Mouse (Mus musculus) midbrain, embryonic 12.5 days (tissue): ENCODE measurements at regions not wholly inside any gene's neighbourhood (a gene's known extent, or its start where the extent isn't known, plus 50 kb on each side); places are given as distances from the start of the nearest gene placed in this dataset.

Experiments
- ATAC-seq: fragments of 200-750 bp; cut with Nextera tagmentation; 2 replicates; pipeline ENCODE4 v1.8.0; 2017; ENCODE audit warnings: low read depth, moderate TSS enrichment, moderate library complexity; ENCODE audit not compliant: low FRiP score
- H3K27ac ChIP-seq: fragments of 300-500 bp; sonication (generic); replicated peaks from 2 replicates; pipeline ENCODE4 v1.5.1; 2016; ENCODE audit warnings: mild to moderate bottlenecking
- H3K27me3 ChIP-seq: fragments of 300-500 bp; sonication (generic); 2 replicates; pipeline ENCODE4 v1.6.1; 2016; ENCODE audit warnings: mild to moderate bottlenecking
- H3K36me3 ChIP-seq: fragments of 300-500 bp; sonication (generic); 2 replicates; pipeline ENCODE4 v1.6.1; 2016
- H3K4me1 ChIP-seq: fragments of 300-500 bp; sonication (generic); 2 replicates; pipeline ENCODE4 v1.6.1; 2016
- H3K4me2 ChIP-seq: fragments of 300-500 bp; sonication (generic); replicated peaks from 2 replicates; pipeline ENCODE4 v1.6.1; 2016; ENCODE audit warnings: mild to moderate bottlenecking, moderate library complexity
- H3K4me3 ChIP-seq: fragments of 300-500 bp; sonication (generic); 2 replicates; pipeline ENCODE4 v1.5.1; 2016; ENCODE audit warnings: mild to moderate bottlenecking
- H3K9ac ChIP-seq: fragments of 300-500 bp; sonication (generic); replicated peaks from 2 replicates; pipeline ENCODE4 v1.6.1; 2016; ENCODE audit warnings: mild to moderate bottlenecking, moderate library complexity
- H3K9me3 ChIP-seq: fragments of 300-500 bp; sonication (generic); 2 replicates; pipeline ENCODE4 v1.6.1; 2016; ENCODE audit warnings: mild to moderate bottlenecking
- WGBS: fragments of 180-500 bp; shearing (Covaris S2); methylation state at CpG from one replicate; pipeline ENCODE4 v1.1.7; 2016; 5-methylcytosine and 5-hydroxymethylcytosine counted together

DNA sequence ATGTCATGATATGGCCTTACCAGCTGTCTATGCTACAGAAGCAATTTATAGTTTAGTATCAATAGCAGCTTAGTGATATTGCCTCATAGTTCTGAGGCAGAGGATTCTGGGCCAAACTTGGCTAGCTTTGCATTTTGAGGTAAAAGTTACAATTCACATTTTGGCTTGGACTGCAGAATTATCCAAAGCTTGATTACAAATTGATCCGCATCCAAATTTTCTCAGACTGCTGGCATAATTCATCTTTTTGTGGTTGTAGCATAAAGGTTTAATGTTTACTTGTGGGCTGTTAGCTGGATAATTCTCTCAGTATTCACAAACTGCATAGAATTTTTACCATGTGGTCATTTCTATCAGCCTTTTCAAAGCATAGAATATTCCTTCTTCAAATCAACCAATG is 589.9 kb upstream of the Pdcd1 start:
- no peak overlapping the region for H3K4me3 ChIP-seq
- H3K9ac ChIP-seq = no peak overlapping the region
- no peaks in the 10 kb centered on the region for H3K4me1 ChIP-seq
- no peaks in the 10 kb centered on the region for H3K9me3 ChIP-seq
- WGBS = 96% methylated on average over 1 of the region's 1 CpGs
- H3K27ac ChIP-seq = no peak overlapping the region
- H3K27me3 ChIP-seq = no peaks in the 10 kb centered on the region
- H3K36me3 ChIP-seq = no peaks in the 10 kb centered on the region
- H3K4me2 ChIP-seq = no peak overlapping the region
- ATAC-seq = no peak

GRCm38 (mm10) chr1:94658218-94658617 is 605.9 kb upstream of the Pdcd1 start:
- Histone ChIP-seq H3K36me3 (no peaks in the 10 kb centered on the region), H3K4me3 (no peak overlapping the region), H3K27ac (no peak overlapping the region), H3K9ac (no peak overlapping the region), H3K27me3 (no peaks in the 10 kb centered on the region), H3K9me3 (no peaks in the 10 kb centered on the region), H3K4me1 (no peaks in the 10 kb centered on the region), H3K4me2 (no peak overlapping the region)
- no peak for ATAC-seq

DNA sequence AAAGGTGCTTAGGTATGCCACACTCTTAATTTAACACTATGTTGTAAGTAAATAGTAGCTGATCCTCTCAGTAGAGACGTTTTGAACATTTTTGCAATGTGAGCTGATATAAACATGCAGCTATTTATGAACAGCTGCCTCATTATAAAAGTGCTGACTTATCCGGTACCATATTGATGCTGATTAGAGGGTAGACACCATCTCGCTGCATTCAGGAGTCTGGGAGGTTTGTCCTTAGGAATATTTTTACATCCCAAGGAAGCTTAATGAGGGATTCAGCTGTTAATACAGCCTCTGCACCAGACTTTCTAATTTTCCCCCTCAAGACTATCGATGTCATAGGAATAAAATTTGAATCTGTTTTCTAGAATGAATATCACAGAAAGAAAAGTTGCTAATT is 619.3 kb upstream of the Pdcd1 start:
- 71% methylated on average over 4 of the region's 4 CpGs for WGBS
- Histone ChIP-seq H3K4me3 (no peak overlapping the region), H3K9ac (no peak overlapping the region), H3K4me2 (no peak overlapping the region), H3K4me1 (no peaks in the 10 kb centered on the region), H3K27ac (no peak overlapping the region), H3K27me3 (no peaks in the 10 kb centered on the region), H3K9me3 (no peaks in the 10 kb centered on the region), H3K36me3 (no peaks in the 10 kb centered on the region)
- no peak for ATAC-seq

GRCm38 (mm10) chr1:94700517-94700916 is 612.9 kb upstream of the Fam174a start:
- Histone ChIP-seq H3K27ac (no peak overlapping the region), H3K9ac (no peak overlapping the region), H3K4me3 (no peak overlapping the region), H3K4me2 (no peak overlapping the region), H3K9me3 (no peaks in the 10 kb centered on the region), H3K36me3 (no peaks in the 10 kb centered on the region), H3K27me3 (no peaks in the 10 kb centered on the region), H3K4me1 (no peaks in the 10 kb centered on the region)
- no peak for ATAC-seq
- WGBS = 95% methylated on average over 1 of the region's 1 CpGs

GRCm38 (mm10) chr1:94701688-94702087 is 611.7 kb upstream of the Fam174a start:
- Histone ChIP-seq H3K27ac (no peak overlapping the region), H3K9me3 (no peaks in the 10 kb centered on the region), H3K9ac (no peak overlapping the region), H3K4me1 (no peaks in the 10 kb centered on the region), H3K4me3 (no peak overlapping the region), H3K4me2 (no peak overlapping the region), H3K36me3 (no peaks in the 10 kb centered on the region), H3K27me3 (no peaks in the 10 kb centered on the region)
- WGBS = 87% methylated on average over 1 of the region's 1 CpGs
- ATAC-seq = no peak

DNA sequence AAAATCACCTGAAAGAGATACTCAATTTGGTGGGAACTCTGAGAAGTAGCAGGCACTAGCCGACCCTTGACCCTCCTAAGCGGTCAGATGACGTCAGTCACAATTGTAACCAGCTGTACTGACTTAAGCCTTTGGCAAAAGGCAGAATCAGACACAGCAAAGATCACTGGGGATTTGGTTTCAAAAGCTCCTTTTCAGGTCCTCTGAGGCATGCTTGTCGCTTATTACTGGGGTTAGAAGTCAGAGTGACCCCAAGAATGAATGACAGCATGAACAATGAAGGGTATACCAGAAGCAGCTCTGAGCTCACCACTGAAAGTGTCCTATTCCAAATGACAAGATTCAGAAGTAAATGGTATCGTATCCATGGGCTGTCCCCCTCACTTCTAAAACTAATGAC is 600.6 kb upstream of the Fam174a start:
- H3K36me3 ChIP-seq = no peaks in the 10 kb centered on the region
- H3K4me3 ChIP-seq = no peak overlapping the region
- H3K27me3 ChIP-seq = no peaks in the 10 kb centered on the region; the same call in 1 of the 2 replicates
- peaks cover 4% of the 10 kb centered on the region; the same call in 1 of the 2 replicates for H3K4me1 ChIP-seq
- ATAC-seq = 0 out of 2 replicates have a peak, but pooled peaks have one; percentile 52
- no peak overlapping the region for H3K4me2 ChIP-seq
- H3K27ac ChIP-seq = no peak overlapping the region
- H3K9me3 ChIP-seq = no peaks in the 10 kb centered on the region
- WGBS = 4% methylated on average over 5 of the region's 5 CpGs
- H3K9ac ChIP-seq = no peak overlapping the region

- no peak overlapping the region for H3K4me3 ChIP-seq
- H3K4me1 ChIP-seq = peaks cover 3% of the 10 kb centered on the region; the same call in 1 of the 2 replicates
Measured at GRCm38 (mm10) chr1:94717699-94718098, 595.7 kb upstream of the Fam174a start.

GRCm38 (mm10) chr1:94753523-94753922 is 559.9 kb upstream of the Fam174a start:
- Histone ChIP-seq H3K4me3 (no peak overlapping the region), H3K4me2 (no peak overlapping the region), H3K9ac (no peak overlapping the region), H3K27ac (no peak overlapping the region), H3K27me3 (no peaks in the 10 kb centered on the region), H3K4me1 (no peaks in the 10 kb centered on the region), H3K9me3 (no peaks in the 10 kb centered on the region), H3K36me3 (no peaks in the 10 kb centered on the region)
- no peak for ATAC-seq
- 61% methylated on average over 1 of the region's 1 CpGs for WGBS

More at GRCm38 (mm10) chr1:94717699-94718098, 595.7 kb upstream of the Fam174a start:
- Histone ChIP-seq H3K36me3 (no peaks in the 10 kb centered on the region), H3K4me2 (no peak overlapping the region), H3K9me3 (no peaks in the 10 kb centered on the region), H3K27ac (no peak overlapping the region), H3K27me3 (no peaks in the 10 kb centered on the region; the same call in 1 of the 2 replicates), H3K9ac (no peak overlapping the region)
- no peak for ATAC-seq
- WGBS = 74% methylated on average over 2 of the region's 2 CpGs

- Histone ChIP-seq H3K4me3 (no peak overlapping the region), H3K4me2 (no peak overlapping the region), H3K36me3 (no peaks in the 10 kb centered on the region), H3K9ac (no peak overlapping the region), H3K9me3 (no peaks in the 10 kb centered on the region), H3K27ac (no peak overlapping the region), H3K4me1 (no peaks in the 10 kb centered on the region), H3K27me3 (no peaks in the 10 kb centered on the region)
- peak; percentile 52 for ATAC-seq
- WGBS = 60% methylated on average over 2 of the region's 2 CpGs
Measured at GRCm38 (mm10) chr1:94789019-94789585, 524.3 kb upstream of the Fam174a start.

- Histone ChIP-seq H3K27ac (no peak overlapping the region), H3K27me3 (no peaks in the 10 kb centered on the region), H3K9ac (no peak overlapping the region), H3K4me3 (no peak overlapping the region), H3K4me1 (no peaks in the 10 kb centered on the region), H3K4me2 (no peak overlapping the region), H3K9me3 (no peaks in the 10 kb centered on the region), H3K36me3 (no peaks in the 10 kb centered on the region)
- WGBS = 51% methylated on average over 7 of the region's 7 CpGs
- ATAC-seq = no peak
Measured at GRCm38 (mm10) chr1:94790604-94791003, 522.8 kb upstream of the Fam174a start.

DNA sequence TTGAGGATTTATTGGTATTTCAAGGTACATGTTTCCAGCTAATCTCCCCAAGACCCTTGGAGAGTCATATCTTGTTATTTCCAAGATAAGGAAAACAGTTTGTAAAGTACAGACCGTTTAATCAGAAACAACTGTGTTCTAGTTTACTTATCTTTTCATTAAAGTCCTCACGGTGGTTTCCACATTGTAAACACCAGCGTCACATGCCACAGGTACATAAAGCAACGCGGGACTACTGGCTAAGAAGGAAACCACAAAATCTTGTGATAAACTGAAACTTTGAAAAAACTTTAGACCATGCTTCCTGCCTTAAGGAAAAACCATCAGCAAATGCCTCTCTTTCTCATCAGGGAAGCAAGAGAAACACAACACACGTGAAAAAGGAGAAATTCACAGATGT is 522.4 kb upstream of the Fam174a start:
- 55% methylated on average over 6 of the region's 6 CpGs for WGBS
- H3K27ac ChIP-seq = no peak overlapping the region
- no peaks in the 10 kb centered on the region for H3K36me3 ChIP-seq
- H3K9me3 ChIP-seq = no peaks in the 10 kb centered on the region
- H3K27me3 ChIP-seq = no peaks in the 10 kb centered on the region
- H3K4me1 ChIP-seq = 0 out of 2 replicates have a peak, but pooled peaks cover 2% of the 10 kb centered on the region
- H3K4me3 ChIP-seq = no peak overlapping the region
- no peak overlapping the region for H3K4me2 ChIP-seq
- no peak for ATAC-seq
- H3K9ac ChIP-seq = no peak overlapping the region

DNA sequence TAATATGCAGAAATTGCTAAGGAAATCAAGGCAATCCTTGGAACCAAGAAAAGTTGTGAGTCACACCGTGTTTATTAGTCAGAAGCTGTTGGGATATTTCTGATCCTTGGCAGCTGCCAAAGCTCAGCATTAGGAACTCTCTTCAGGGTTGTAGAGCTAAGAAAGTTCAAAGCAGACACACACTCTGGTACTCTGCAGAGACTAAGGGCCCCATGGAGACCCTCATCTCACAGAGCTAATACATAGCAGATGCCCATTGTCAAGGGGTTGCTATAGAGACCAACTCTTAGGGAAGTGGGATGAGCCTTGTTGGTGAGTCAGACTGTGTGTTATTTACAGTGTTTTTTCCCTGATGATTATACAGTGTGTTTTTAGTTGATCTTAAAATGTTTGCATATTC is 517.4 kb upstream of the Fam174a start:
- peak; percentile 74; the same call in 1 of the 2 replicates for ATAC-seq
- Histone ChIP-seq H3K9ac (no peak overlapping the region), H3K4me3 (no peak overlapping the region), H3K9me3 (no peaks in the 10 kb centered on the region), H3K4me2 (no peak overlapping the region), H3K27me3 (no peaks in the 10 kb centered on the region), H3K27ac (no peak overlapping the region), H3K4me1 (0 out of 2 replicates have a peak, but pooled peaks cover 3% of the 10 kb centered on the region), H3K36me3 (no peaks in the 10 kb centered on the region)
- 30% methylated on average over 1 of the region's 1 CpGs for WGBS

- ATAC-seq = no peak
Measured at GRCm38 (mm10) chr1:94803722-94804121, 509.7 kb upstream of the Fam174a start.

More at GRCm38 (mm10) chr1:94803722-94804121, 509.7 kb upstream of the Fam174a start:
- no peak overlapping the region for H3K9ac ChIP-seq
- H3K27me3 ChIP-seq = no peaks in the 10 kb centered on the region
- H3K4me3 ChIP-seq = no peak overlapping the region
- no peak overlapping the region for H3K4me2 ChIP-seq
- H3K9me3 ChIP-seq = no peaks in the 10 kb centered on the region
- no peaks in the 10 kb centered on the region for H3K36me3 ChIP-seq
- H3K4me1 ChIP-seq = no peaks in the 10 kb centered on the region
- no peak overlapping the region for H3K27ac ChIP-seq
